Mouse (Mus musculus): Measurements from ENCODE around the gene Crybg2.
A peak's percentile ranks its signal among the peaks of the same experiment; 100 is the strongest.

Gene Crybg2

GRCm38 (mm10) chr4:134058908-134059307, 1.7 kb upstream of the Crybg2 start:
- DNase-seq = no peak

GRCm38 (mm10) chr4:134061166-134061830, 683 bp downstream of the Crybg2 start:
- no peak for DNase-seq

- no peak for DNase-seq
Observed at GRCm38 (mm10) chr4:134061944-134062446, 1.4 kb downstream of the Crybg2 start.

GRCm38 (mm10) chr4:134062561-134062960, 1.9 kb downstream of the Crybg2 start:
- no peak for DNase-seq

- DNase-seq = no peak
Observed at GRCm38 (mm10) chr4:134065431-134066004, 4.9 kb downstream of the Crybg2 start.

- no peak for DNase-seq
Observed at GRCm38 (mm10) chr4:134067383-134067782, 6.8 kb downstream of the Crybg2 start.

- no peak for DNase-seq
Observed at GRCm38 (mm10) chr4:134067833-134068544, 7.4 kb downstream of the Crybg2 start.

- no peak for DNase-seq
Observed at GRCm38 (mm10) chr4:134068793-134069580, 8.4 kb downstream of the Crybg2 start.

- DNase-seq = peak; percentile 90
Observed at GRCm38 (mm10) chr4:134078694-134079093, 18.1 kb downstream of the Crybg2 start.

GRCm38 (mm10) chr4:134080674-134081073, 20.1 kb downstream of the Crybg2 start:
- no peak for DNase-seq

- peak; percentile 89 for DNase-seq
Observed at GRCm38 (mm10) chr4:134081730-134082386, 21.2 kb downstream of the Crybg2 start.

GRCm38 (mm10) chr4:134082460-134082859, 21.8 kb downstream of the Crybg2 start:
- DNase-seq = no peak

GRCm38 (mm10) chr4:134084999-134085398, 24.4 kb downstream of the Crybg2 start:
- DNase-seq = no peak

- peak; percentile 70 for DNase-seq
Observed at GRCm38 (mm10) chr4:134087412-134087811, 26.8 kb downstream of the Crybg2 start.

GRCm38 (mm10) chr4:134089029-134089428, 28.4 kb downstream of the Crybg2 start:
- DNase-seq = no peak

- DNase-seq = no peak
Observed at GRCm38 (mm10) chr4:134090521-134091224, 30.1 kb downstream of the Crybg2 start.

- DNase-seq = no peak
Observed at GRCm38 (mm10) chr4:134091225-134091529, 30.6 kb downstream of the Crybg2 start.

- DNase-seq = peak; percentile 52
Observed at GRCm38 (mm10) chr4:134092382-134093288, 32.0 kb downstream of the Crybg2 start.

GRCm38 (mm10) chr4:134094004-134094564, 33.5 kb downstream of the Crybg2 start:
- DNase-seq = no peak

GRCm38 (mm10) chr4:134094923-134095547, 34.4 kb downstream of the Crybg2 start, which contains the start of gene Cd52:
TSS of gene Cd52 (minus strand) at chr4:134095082.
- no peak for DNase-seq
